Mouse (Mus musculus): ENCODE measurements around the gene 4930513O06Rik. TPM values are rescaled to one million over a fixed set of nuclear protein-coding genes. Genes with fewer than 3 reads are reported as not detected.

Gene 4930513O06Rik
- polyA plus RNA-seq, 1 experiment from 2014 or later, result not detected

DNA sequence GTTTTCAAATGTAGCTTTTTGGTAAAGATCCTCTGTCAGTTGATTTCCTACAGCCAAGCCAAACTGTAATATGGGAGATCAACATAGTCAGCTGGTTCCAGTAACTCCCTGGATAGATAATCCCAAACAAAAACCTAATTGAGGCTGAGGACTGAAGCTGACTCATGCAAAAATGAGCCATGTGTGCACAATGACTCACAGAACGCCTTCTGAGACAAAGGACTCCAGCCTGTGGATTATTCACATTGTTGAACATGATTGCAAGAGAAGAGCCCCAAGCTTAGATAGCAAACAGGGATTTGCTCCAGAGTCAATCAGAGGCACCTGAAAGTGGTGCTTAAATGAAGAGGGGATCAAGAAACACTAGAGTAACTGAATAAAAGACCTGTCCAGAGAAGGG, 11.2 kb downstream of the 4930513O06Rik start:
- ATAC-seq (ENCODE audit: low FRiP score, low TSS enrichment), result no peak
- Histone ChIP-seq H3K4me3 (ENCODE audit: low read length) (no peak overlapping the region), H3K4me1 (ENCODE audit: control insufficient read depth, insufficient read depth, low read length) (no peaks in the 10 kb centered on the region), H3K27me3 (ENCODE audit: control insufficient read depth, insufficient read depth, low read length) (no peaks in the 10 kb centered on the region; the same call in 1 of the 2 replicates), H3K9ac (ENCODE audit: low read depth, low read length) (no peak overlapping the region), H3K9me3 (ENCODE audit: control insufficient read depth, low read length) (no peaks in the 10 kb centered on the region), H3K36me3 (ENCODE audit: control insufficient read depth, insufficient read depth, low read length) (no peaks in the 10 kb centered on the region), H3K4me2 (replicated peaks; ENCODE audit: low read depth, low read length) (no peak overlapping the region), H3K27ac (ENCODE audit: low read depth, low read length) (no peak overlapping the region)
- WGBS, result 58% methylated on average over 1 of the region's 1 CpGs

DNA sequence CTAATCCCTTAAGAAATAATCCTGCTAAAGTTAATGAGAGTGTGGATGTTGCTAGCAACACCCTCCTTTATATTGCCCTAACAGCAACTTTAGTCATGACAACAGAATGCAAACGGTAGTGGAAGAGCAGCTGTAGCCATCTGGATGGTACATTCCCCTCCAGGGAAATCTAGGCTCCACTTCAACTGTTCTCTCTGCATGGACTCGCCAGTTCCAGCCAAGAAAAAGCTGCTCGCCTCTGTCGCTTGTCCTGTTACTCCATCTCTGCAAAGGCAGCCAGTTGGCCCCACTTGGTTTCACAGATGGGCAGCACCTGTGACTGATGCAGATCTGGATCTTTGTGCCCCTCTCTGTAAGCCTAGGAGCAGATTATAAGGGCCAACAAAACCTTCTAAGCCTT, 48.0 kb downstream of the 4930513O06Rik start:
- Histone ChIP-seq H3K9me3 (ENCODE audit: control insufficient read depth, low read length) (no peaks in the 10 kb centered on the region), H3K27ac (ENCODE audit: low read depth, low read length) (no peak overlapping the region), H3K4me3 (ENCODE audit: low read length) (no peak overlapping the region), H3K27me3 (ENCODE audit: control insufficient read depth, insufficient read depth, low read length) (no peaks in the 10 kb centered on the region), H3K9ac (ENCODE audit: low read depth, low read length) (no peak overlapping the region), H3K4me1 (ENCODE audit: control insufficient read depth, insufficient read depth, low read length) (no peaks in the 10 kb centered on the region), H3K4me2 (replicated peaks; ENCODE audit: low read depth, low read length) (no peak overlapping the region), H3K36me3 (ENCODE audit: control insufficient read depth, insufficient read depth, low read length) (no peaks in the 10 kb centered on the region)
- WGBS, result 68% methylated on average over 4 of the region's 4 CpGs
- no peak for ATAC-seq (ENCODE audit: low FRiP score, low TSS enrichment)

Other genes starting within 250 kb of the 4930513O06Rik start
- gene Nrk, start 171.8 kb upstream of the 4930513O06Rik start, polyA plus RNA-seq (2014; fragmentation: Nextera tagmentation; extraction: Ambion mirVana), result 6.4 and 13.3 TPM in 2 replicates
- not detected in 2 replicates for gene Serpina7, start 1.0 kb upstream of the 4930513O06Rik start, polyA plus RNA-seq (2014; fragmentation: Nextera tagmentation; extraction: Ambion mirVana)
- gene 4933428M09Rik, start 93.0 kb downstream of the 4930513O06Rik start, polyA plus RNA-seq (2014; fragmentation: Nextera tagmentation; extraction: Ambion mirVana), result not detected in 2 replicates
- 15.0 and 17.2 TPM in 2 replicates for gene Mum1l1, start 123.8 kb downstream of the 4930513O06Rik start, polyA plus RNA-seq (2014; fragmentation: Nextera tagmentation; extraction: Ambion mirVana)
- gene Trap1a, start 247.4 kb downstream of the 4930513O06Rik start, polyA plus RNA-seq (2014; fragmentation: Nextera tagmentation; extraction: Ambion mirVana), result not detected in 2 replicates